Mouse (Mus musculus): Measurements from ENCODE around the gene Macrod2.

GRCm38 (mm10) chr2:140934483-140934882 lies 539.4 kb downstream of the Macrod2 start:
- TF ChIP-seq CTCF (IDR thresholded peaks at IDR 0.05; ENCODE audit: control insufficient read depth, insufficient read depth, insufficient replicate concordance, low read depth, low read length) (no peak), POLR2A (IDR thresholded peaks at IDR 0.05; ENCODE audit: control insufficient read depth, low read depth, low read length) (no peak)

Data from testis, adult 2 months (tissue).